Mouse (Mus musculus): ENCODE measurements at regions not wholly inside any gene's neighbourhood (a gene's known extent, or its start where the extent isn't known, plus 50 kb on each side); places are given as distances from the start of the nearest gene placed in this dataset.

GRCm38 (mm10) chr1:152148731-152149130 lies 58.8 kb upstream of the 1700025G04Rik start:
- Histone ChIP-seq H3K79me2 (ENCODE audit: control insufficient read depth, insufficient read depth) (no peaks in the 10 kb centered on the region), H3K27me3 (ENCODE audit: control insufficient read depth, insufficient read depth, insufficient read length) (no peaks in the 10 kb centered on the region), H3K4me3 (no peak overlapping the region), H3ac (ENCODE audit: control insufficient read depth, insufficient read length) (no peak overlapping the region), H3K4me2 (ENCODE audit: low read depth) (no peak overlapping the region), H3K36me3 (ENCODE audit: control insufficient read depth, insufficient read depth) (no peaks in the 10 kb centered on the region)
- TF ChIP-seq USF1 (IDR thresholded peaks at IDR 0.05; ENCODE audit: low read depth) (no peak), MAX (IDR thresholded peaks at IDR 0.05; ENCODE audit: low read depth) (no peak), POLR2AphosphoS2 (IDR thresholded peaks at IDR 0.05; ENCODE audit: insufficient read length, low read depth) (no peak)

- Histone ChIP-seq H3K4me3 (no peak overlapping the region), H3K4me2 (ENCODE audit: low read depth) (no peak overlapping the region), H3K79me2 (ENCODE audit: control insufficient read depth, insufficient read depth) (no peaks in the 10 kb centered on the region), H3K36me3 (ENCODE audit: control insufficient read depth, insufficient read depth) (no peaks in the 10 kb centered on the region), H3ac (ENCODE audit: control insufficient read depth, insufficient read length) (no peak overlapping the region), H3K27me3 (ENCODE audit: control insufficient read depth, insufficient read depth, insufficient read length) (no peaks in the 10 kb centered on the region)
- no peak for TF ChIP-seq POLR2A (IDR thresholded peaks at IDR 0.05; ENCODE audit: insufficient read length, low read depth)
- no peak for TF ChIP-seq SRF (IDR thresholded peaks at IDR 0.05; ENCODE audit: control insufficient read depth, insufficient read length, low read depth)
- TF ChIP-seq E2F4 (IDR thresholded peaks at IDR 0.05; ENCODE audit: insufficient read depth) = no peak
- no peak for TF ChIP-seq TCF3 (IDR thresholded peaks at IDR 0.05; ENCODE audit: insufficient read length, low read depth)
- no peak for TF ChIP-seq MAX (IDR thresholded peaks at IDR 0.05; ENCODE audit: low read depth)
- no peak for TF ChIP-seq CEBPB (IDR thresholded peaks at IDR 0.05; ENCODE audit: insufficient read depth, poor library complexity, severe bottlenecking)
- no peak for TF ChIP-seq MYOG (IDR thresholded peaks at IDR 0.05; ENCODE audit: control insufficient read depth in 1 of 3, insufficient read depth in 1 of 3, insufficient read length in 2 of 3, low read depth in 2 of 3)
- TF ChIP-seq POLR2AphosphoS2 (IDR thresholded peaks at IDR 0.05; ENCODE audit: insufficient read length, low read depth) = no peak
- TF ChIP-seq REST (IDR thresholded peaks at IDR 0.05; ENCODE audit: insufficient read depth, insufficient read length) = no peak
- no peak for TF ChIP-seq TCF12 (IDR thresholded peaks at IDR 0.05; ENCODE audit: insufficient read depth, poor library complexity, severe bottlenecking)
- TF ChIP-seq USF1 (IDR thresholded peaks at IDR 0.05; ENCODE audit: low read depth) = no peak
- TF ChIP-seq MYOD1 (IDR thresholded peaks at IDR 0.05; ENCODE audit: control insufficient read depth in 1 of 3, insufficient read length in 2 of 3, low read depth in 2 of 3) = no peak
Observed at GRCm38 (mm10) chr1:152140175-152140574, 50.2 kb upstream of the 1700025G04Rik start.
